8 mouse cellular contexts compared by ENCODE assay signal in the genomic region with DNA sequence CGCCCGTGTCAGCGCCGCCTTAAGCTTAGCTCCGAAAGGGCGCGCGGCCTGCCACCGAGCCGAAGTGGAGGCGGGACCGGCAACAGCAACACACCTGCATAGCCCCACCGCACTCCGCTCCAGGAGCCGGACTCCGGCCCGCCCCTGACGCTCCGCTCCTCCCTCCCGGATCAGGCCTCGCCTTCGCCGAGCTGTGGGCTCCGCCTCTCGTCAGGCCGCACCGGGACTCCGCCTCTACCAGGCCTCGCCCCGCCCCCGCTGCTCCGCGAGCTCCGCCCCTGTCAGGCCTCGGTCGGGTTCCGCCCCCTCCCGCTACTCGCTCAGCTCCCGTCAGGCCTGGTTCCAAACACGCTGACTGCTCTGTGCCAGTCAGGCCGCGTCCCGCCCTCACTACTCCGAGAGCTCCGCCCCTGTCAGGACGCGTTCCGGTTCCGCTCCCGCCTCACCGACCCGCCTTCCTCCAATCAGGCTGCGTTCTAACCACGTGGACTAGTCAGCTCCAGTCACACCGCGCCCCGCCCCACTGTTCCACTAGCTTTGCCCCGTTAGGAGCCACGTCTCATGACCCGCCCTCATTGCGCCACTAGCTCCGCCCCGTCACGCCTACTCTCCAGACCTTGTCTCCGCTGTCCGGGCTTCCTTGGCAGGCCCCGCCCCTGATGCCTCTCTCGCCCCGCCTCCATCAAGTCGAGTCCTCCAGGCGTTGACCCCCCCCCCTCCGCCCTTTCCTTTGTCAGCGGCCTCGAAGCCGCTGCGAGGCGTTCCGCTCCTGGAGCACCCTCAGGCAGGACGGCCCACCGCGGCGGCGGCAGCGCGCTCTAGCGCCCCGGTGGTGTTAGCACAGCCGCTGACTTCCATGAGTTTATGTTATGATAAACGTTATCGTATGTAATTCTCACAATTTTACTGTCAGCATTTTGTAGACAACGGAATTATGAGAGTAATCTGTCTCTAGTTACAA. TPM values are rescaled to one million over a fixed set of nuclear protein-coding genes. Genes with fewer than 3 reads are reported as not detected.
DNase-seq lines count a peak whose midpoint lies in the region; ATAC-seq lines count a peak whose summit lies in the region.

A gene (minus strand): TSS at position 750 of the 961 bp plus-strand sequence.

- 1% methylated on average over 85 of the region's 92 CpGs for WGBS in hindbrain, embryonic 11.5 days

- peak within 1 kb of the TSS; percentile 89 for H3K27ac ChIP-seq in hindbrain, embryonic 11.5 days (ENCODE audit: low read depth, low read length)

- H3K4me3 ChIP-seq in hindbrain, embryonic 11.5 days (ENCODE audit: low read depth, low read length): peak within 1 kb of the TSS; percentile 82

- peak; percentile 100 for DNase-seq in Muller cell, postnatal 12 days (ENCODE audit: inconsistent ontology term)
- peak; percentile 100 for DNase-seq in cerebellum, adult 9-11 months
- peak; percentile 100 for DNase-seq in frontal cortex, adult 2 months (ENCODE audit: extremely low spot score in 1 of 2, low spot score in 1 of 2)
- DNase-seq in hindbrain, embryonic 11.5 days (ENCODE audit: low spot score): peak; percentile 100
- DNase-seq in layer of hippocampus, postnatal 10 days (ENCODE audit: low spot score in 2 of 2): peak; percentile 100
- peak; percentile 100 for DNase-seq in lung, postnatal 10 days
- peak; percentile 100 for DNase-seq in ovary, postnatal 36 days (ENCODE audit: low spot score)
- peak; percentile 100 for DNase-seq in thymus, postnatal 25 days

- peak within 1 kb of the TSS; percentile 67 for H3K4me2 ChIP-seq in hindbrain, embryonic 11.5 days (replicated peaks; ENCODE audit: low read depth, low read length)

- 0 out of 2 replicates have a peak, but pooled peaks cover 2% of the 10 kb centered on the region for H3K4me1 ChIP-seq in hindbrain, embryonic 11.5 days (replicated peaks; ENCODE audit: control insufficient read depth, insufficient read depth, low read length)

- H3K9ac ChIP-seq in hindbrain, embryonic 11.5 days (ENCODE audit: low read depth, low read length): peak within 1 kb of the TSS; percentile 53

- no peaks in the 10 kb centered on the region for H3K27me3 ChIP-seq in hindbrain, embryonic 11.5 days (ENCODE audit: control insufficient read depth, insufficient read depth, low read length)

- no peaks in the 10 kb centered on the region for H3K9me3 ChIP-seq in hindbrain, embryonic 11.5 days (ENCODE audit: control insufficient read depth, low read length)

- H3K36me3 ChIP-seq in hindbrain, embryonic 11.5 days (ENCODE audit: control insufficient read depth, insufficient read depth, low read length): no peaks in the 10 kb centered on the region

- ATAC-seq in hindbrain, embryonic 11.5 days (ENCODE audit: low FRiP score): peak; percentile 98

RNA-seq across cellular contexts. Expression of the gene that starts here (rescaled TPM):
- polyA plus RNA-seq in frontal cortex, adult 2 months (2012; rRNA removed): 81.1 and 81.9 TPM in 2 replicates
- polyA plus RNA-seq in hindbrain, embryonic 11.5 days (2014; fragmentation: Nextera tagmentation; extraction: Ambion mirVana): 154 and 165 TPM in 2 replicates
- total RNA-seq in layer of hippocampus, postnatal 10 days (2021): 10 to 100 TPM; 59.7 to 66.2 TPM

Comparison
In these comparisons a context has a peak if more than half of its experiments do, and no peak if none do; other contexts are left out.
1. Peak in every context shown above with its lines: DNase-seq, ATAC-seq, H3K4me3 ChIP-seq and H3K27ac ChIP-seq.